ENCODE assay signal across 19 mouse cellular contexts in the genomic region with DNA sequence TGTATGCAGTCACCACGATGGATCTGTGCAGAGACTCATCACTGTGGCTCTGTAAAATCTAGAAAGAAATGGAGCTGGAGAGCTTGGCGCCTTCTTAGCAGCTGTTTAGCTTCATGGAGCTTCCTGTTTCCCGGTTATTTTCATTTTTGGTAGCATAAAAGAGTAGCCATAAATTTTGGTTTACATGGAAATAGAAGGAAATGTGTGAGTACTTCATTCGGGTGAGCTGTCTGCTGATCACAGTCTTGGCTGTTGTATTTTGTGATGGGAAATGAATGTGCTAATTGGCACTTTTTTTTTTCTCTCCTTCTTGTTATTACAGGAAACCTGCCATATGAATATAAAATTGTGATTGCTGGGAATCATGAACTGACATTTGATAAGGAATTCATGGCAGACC.
DNase-seq lines count a peak whose midpoint lies in the region; ATAC-seq and TF ChIP-seq lines count a peak whose summit lies in the region.
"Had no signal": no experiment of that assay in that cellular context is flagged by ENCODE, and none has a peak within 500 bp of the region (broad histone marks: within the 10 kb centered on the region; RNA-seq: fewer than 3 reads in every experiment).

No protein-coding gene starts in this region.

- 51% methylated on average over 4 of the region's 4 CpGs for WGBS in forebrain, embryonic 15.5 days
- 85% methylated on average over 4 of the region's 4 CpGs for WGBS in forebrain, embryonic 11.5 days
- WGBS in midbrain, embryonic 14.5 days, result 79% methylated on average over 4 of the region's 4 CpGs
- 66% methylated on average over 4 of the region's 4 CpGs for WGBS in midbrain, postnatal 0 days
- 48% methylated on average over 4 of the region's 4 CpGs for WGBS in forebrain, embryonic 16.5 days

- TF ChIP-seq CTCF in midbrain, postnatal 0 days (IDR thresholded peaks at IDR 0.05), result no peak

- DNase-seq in forebrain, embryonic 11.5 days (ENCODE audit: low spot score), result no peak
- no peak for DNase-seq in midbrain, embryonic 14.5 days
- no peak for DNase-seq in midbrain, postnatal 0 days (ENCODE audit: low spot score)
- DNase-seq in heart, postnatal 36 days, result no peak
- DNase-seq: adrenal gland, adult 8-10 months; adrenal gland, postnatal 36 days; cerebellum, adult 11 months; cerebellum, adult 8-10 months; cerebellum, postnatal 14 days; embryo, embryonic 11 days; gastrocnemius, postnatal 10 days; heart, adult 18-20 months; heart, postnatal 10 days had no signal

- no peak overlapping the region for H3K4me2 ChIP-seq in forebrain, embryonic 15.5 days (replicated peaks)
- no peak overlapping the region for H3K4me2 ChIP-seq in forebrain, embryonic 11.5 days (ENCODE audit: low read depth, low read length, severe bottlenecking)
- no peak overlapping the region for H3K4me2 ChIP-seq in midbrain, embryonic 14.5 days (ENCODE audit: low read length)
- no peak overlapping the region for H3K4me2 ChIP-seq in midbrain, postnatal 0 days (ENCODE audit: low read depth, low read length, poor library complexity, severe bottlenecking)
- H3K4me2 ChIP-seq in forebrain, embryonic 16.5 days (ENCODE audit: low read length), result peak overlapping the region; percentile 25; the same call in 1 of the 2 replicates
- H3K4me2 ChIP-seq: embryonic facial prominence, embryonic 13.5 days; hindbrain, embryonic 13.5 days had no signal

- intact Hi-C loops in heart, postnatal 36 days (cut with DNase I), result no loop called here

- no peak for ATAC-seq in forebrain, embryonic 15.5 days (replicated peaks)
- ATAC-seq in forebrain, embryonic 11.5 days (replicated peaks; ENCODE audit: low FRiP score), result no peak
- ATAC-seq in midbrain, embryonic 14.5 days (ENCODE audit: low FRiP score, low TSS enrichment), result no peak
- no peak for ATAC-seq in midbrain, postnatal 0 days (ENCODE audit: low FRiP score)
- peak; percentile 37; the same call in 1 of the 2 replicates for ATAC-seq in forebrain, embryonic 16.5 days
- ATAC-seq: hindbrain, postnatal 0 days had no signal

- no peak overlapping the region for H3K9ac ChIP-seq in forebrain, embryonic 15.5 days (replicated peaks)
- H3K9ac ChIP-seq in forebrain, embryonic 11.5 days (ENCODE audit: low read length), result no peak overlapping the region
- H3K9ac ChIP-seq in midbrain, embryonic 14.5 days (replicated peaks; ENCODE audit: low read length), result no peak overlapping the region
- H3K9ac ChIP-seq in midbrain, postnatal 0 days (replicated peaks; ENCODE audit: low read length, poor library complexity, severe bottlenecking), result no peak overlapping the region
- no peak overlapping the region for H3K9ac ChIP-seq in forebrain, embryonic 16.5 days (replicated peaks; ENCODE audit: low read depth, low read length)
- H3K9ac ChIP-seq: embryonic facial prominence, embryonic 13.5 days; hindbrain, embryonic 13.5 days had no signal

- H3K4me3 ChIP-seq in forebrain, embryonic 15.5 days, result no peak overlapping the region
- H3K4me3 ChIP-seq in forebrain, embryonic 11.5 days (ENCODE audit: low read depth, low read length), result no peak overlapping the region
- H3K4me3 ChIP-seq in midbrain, embryonic 14.5 days (replicated peaks; ENCODE audit: low read depth, low read length), result no peak overlapping the region
- no peak overlapping the region for H3K4me3 ChIP-seq in midbrain, postnatal 0 days (ENCODE audit: low read depth, low read length)
- H3K4me3 ChIP-seq in forebrain, embryonic 16.5 days (replicated peaks; ENCODE audit: low read length), result no peak overlapping the region
- H3K4me3 ChIP-seq: embryonic facial prominence, embryonic 13.5 days; heart, embryonic 10.5 days; hindbrain, embryonic 13.5 days had no signal

- H3K27ac ChIP-seq in forebrain, embryonic 15.5 days (replicated peaks), result peak overlapping the region; percentile 73
- H3K27ac ChIP-seq in forebrain, embryonic 11.5 days (ENCODE audit: low read depth, low read length), result no peak overlapping the region
- 0 out of 2 replicates have a peak overlapping the region, but pooled peaks have one; percentile 77 for H3K27ac ChIP-seq in midbrain, embryonic 14.5 days (replicated peaks; ENCODE audit: low read depth, low read length)
- H3K27ac ChIP-seq in midbrain, postnatal 0 days (ENCODE audit: low read depth, low read length), result no peak overlapping the region
- peak overlapping the region; percentile 86 for H3K27ac ChIP-seq in forebrain, embryonic 16.5 days (ENCODE audit: low read length)
- H3K27ac ChIP-seq: embryonic facial prominence, embryonic 13.5 days; heart, embryonic 10.5 days; hindbrain, embryonic 13.5 days; hindbrain, postnatal 0 days had no signal

- no peaks in the 10 kb centered on the region for H3K27me3 ChIP-seq in forebrain, embryonic 15.5 days
- H3K27me3 ChIP-seq in forebrain, embryonic 11.5 days (ENCODE audit: control insufficient read depth, insufficient read depth, low read length), result no peaks in the 10 kb centered on the region
- H3K27me3 ChIP-seq in midbrain, embryonic 14.5 days (ENCODE audit: control insufficient read depth, insufficient read depth, low read length), result no peaks in the 10 kb centered on the region
- no peaks in the 10 kb centered on the region for H3K27me3 ChIP-seq in midbrain, postnatal 0 days (ENCODE audit: insufficient read depth, low read length)
- no peaks in the 10 kb centered on the region for H3K27me3 ChIP-seq in forebrain, embryonic 16.5 days (replicated peaks; ENCODE audit: control insufficient read depth, insufficient read depth, low read length)
- H3K27me3 ChIP-seq: embryonic facial prominence, embryonic 13.5 days; hindbrain, embryonic 13.5 days had no signal

- H3K4me1 ChIP-seq in forebrain, embryonic 15.5 days, result peaks cover 48% of the 10 kb centered on the region
- no peaks in the 10 kb centered on the region; the same call in 1 of the 2 replicates for H3K4me1 ChIP-seq in forebrain, embryonic 11.5 days (replicated peaks; ENCODE audit: control insufficient read depth, insufficient read depth, low read length)
- H3K4me1 ChIP-seq in midbrain, embryonic 14.5 days (ENCODE audit: control insufficient read depth, insufficient read depth, low read length), result peaks cover 26% of the 10 kb centered on the region
- H3K4me1 ChIP-seq in midbrain, postnatal 0 days (ENCODE audit: insufficient read depth, low read length), result peaks cover 7% of the 10 kb centered on the region; the same call in 1 of the 2 replicates
- H3K4me1 ChIP-seq in forebrain, embryonic 16.5 days (replicated peaks; ENCODE audit: control insufficient read depth, insufficient read depth, low read length), result peaks cover 38% of the 10 kb centered on the region

- no peaks in the 10 kb centered on the region for H3K9me3 ChIP-seq in forebrain, embryonic 15.5 days
- H3K9me3 ChIP-seq in forebrain, embryonic 11.5 days (ENCODE audit: control insufficient read depth, low read length), result no peaks in the 10 kb centered on the region
- H3K9me3 ChIP-seq in midbrain, embryonic 14.5 days (ENCODE audit: control insufficient read depth, low read length), result no peaks in the 10 kb centered on the region
- H3K9me3 ChIP-seq in midbrain, postnatal 0 days (ENCODE audit: low read length), result no peaks in the 10 kb centered on the region
- H3K9me3 ChIP-seq in forebrain, embryonic 16.5 days (ENCODE audit: control insufficient read depth, low read length), result no peaks in the 10 kb centered on the region
- H3K9me3 ChIP-seq: embryonic facial prominence, embryonic 13.5 days; heart, embryonic 10.5 days; hindbrain, embryonic 13.5 days had no signal

- H3K36me3 ChIP-seq in forebrain, embryonic 15.5 days, result 0 out of 2 replicates have a peak, but pooled peaks cover 4% of the 10 kb centered on the region
- H3K36me3 ChIP-seq in forebrain, embryonic 11.5 days (ENCODE audit: control insufficient read depth, insufficient read depth, low read length), result no peaks in the 10 kb centered on the region; the same call in 1 of the 2 replicates
- 0 out of 2 replicates have a peak, but pooled peaks cover 4% of the 10 kb centered on the region for H3K36me3 ChIP-seq in midbrain, embryonic 14.5 days (ENCODE audit: control insufficient read depth, insufficient read depth, low read length)
- no peaks in the 10 kb centered on the region for H3K36me3 ChIP-seq in midbrain, postnatal 0 days (ENCODE audit: insufficient read depth, low read length)
- peaks cover 3% of the 10 kb centered on the region; the same call in 1 of the 2 replicates for H3K36me3 ChIP-seq in forebrain, embryonic 16.5 days (ENCODE audit: control insufficient read depth, insufficient read depth)
- H3K36me3 ChIP-seq: hindbrain, embryonic 13.5 days had no signal

Comparison
In these comparisons a context has a peak if more than half of its experiments do, and no peak if none do; other contexts are left out.
1. H3K27ac ChIP-seq: peak in forebrain, embryonic 15.5 days (single experiment), midbrain, embryonic 14.5 days (single experiment) and forebrain, embryonic 16.5 days (single experiment); none in forebrain, embryonic 11.5 days (single experiment) and midbrain, postnatal 0 days (single experiment).